Mouse (Mus musculus): ENCODE measurements around the gene Dbr1. TPM values are rescaled to one million over a fixed set of nuclear protein-coding genes. Genes with fewer than 3 reads are reported as not detected.

The Dbr1 gene
- polyA plus RNA-seq, 1 experiment from 2014 or later = 18.4 TPM

DNA sequence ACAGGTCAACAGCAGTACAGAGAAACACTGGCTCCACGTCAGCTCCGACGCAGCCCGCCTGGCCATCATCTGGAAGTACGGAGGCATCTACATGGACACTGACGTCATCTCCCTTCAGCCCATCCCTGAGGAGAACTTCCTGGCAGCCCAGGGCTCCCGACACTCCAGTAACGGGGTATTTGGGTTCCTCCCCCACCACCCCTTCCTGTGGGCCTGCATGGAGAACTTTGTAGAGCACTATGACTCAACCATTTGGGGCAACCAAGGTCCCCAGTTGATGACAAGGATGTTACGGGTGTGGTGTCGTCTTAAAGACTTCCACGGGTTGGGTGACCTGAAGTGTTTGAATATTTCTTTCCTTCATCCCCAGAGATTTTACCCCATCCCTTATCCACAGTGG lies 44.6 kb downstream of the Dbr1 start:
- no peaks in the 10 kb centered on the region for H3K36me3 ChIP-seq
- no peaks in the 10 kb centered on the region for H3K4me1 ChIP-seq (replicated peaks)
- H3K4me3 ChIP-seq = no peak overlapping the region
- no peak overlapping the region for H3K27ac ChIP-seq (ENCODE audit: poor library complexity, severe bottlenecking)
- no peak overlapping the region for H3K9ac ChIP-seq
- H3K4me2 ChIP-seq = no peak overlapping the region
- no peaks in the 10 kb centered on the region for H3K9me3 ChIP-seq (replicated peaks)
- ATAC-seq (ENCODE audit: insufficient number of reproducible peaks, low FRiP score) = no peak
- WGBS = 77% methylated on average over 11 of the region's 11 CpGs
- no peaks in the 10 kb centered on the region for H3K27me3 ChIP-seq (replicated peaks)

DNA sequence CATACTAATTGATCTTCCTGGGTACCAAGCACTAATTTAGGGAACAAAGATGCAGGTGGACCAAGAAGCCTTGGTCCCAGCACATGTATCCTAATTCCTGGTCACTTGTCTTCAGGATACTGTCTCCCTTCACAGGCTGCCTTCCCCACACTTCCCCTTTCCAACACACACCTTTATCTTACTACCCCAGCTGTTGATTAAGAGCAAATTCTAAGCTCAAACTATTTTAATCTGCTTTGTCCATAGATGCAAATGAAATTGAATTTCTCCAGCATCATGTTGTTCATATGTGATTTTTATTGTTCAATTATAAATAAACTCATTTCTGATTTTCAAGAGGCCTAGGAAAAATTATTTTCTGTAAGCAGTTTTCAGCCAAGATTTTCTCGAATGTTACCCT lies 46.4 kb downstream of the Dbr1 start:
- ATAC-seq (ENCODE audit: insufficient number of reproducible peaks, low FRiP score) = no peak
- no peaks in the 10 kb centered on the region for H3K9me3 ChIP-seq (replicated peaks)
- no peaks in the 10 kb centered on the region for H3K27me3 ChIP-seq (replicated peaks)
- no peak overlapping the region for H3K27ac ChIP-seq (ENCODE audit: poor library complexity, severe bottlenecking)
- H3K4me1 ChIP-seq (replicated peaks) = no peaks in the 10 kb centered on the region
- H3K9ac ChIP-seq = no peak overlapping the region
- no peak overlapping the region for H3K4me2 ChIP-seq
- no peaks in the 10 kb centered on the region for H3K36me3 ChIP-seq
- WGBS = 82% methylated on average over 1 of the region's 1 CpGs
- no peak overlapping the region for H3K4me3 ChIP-seq

DNA sequence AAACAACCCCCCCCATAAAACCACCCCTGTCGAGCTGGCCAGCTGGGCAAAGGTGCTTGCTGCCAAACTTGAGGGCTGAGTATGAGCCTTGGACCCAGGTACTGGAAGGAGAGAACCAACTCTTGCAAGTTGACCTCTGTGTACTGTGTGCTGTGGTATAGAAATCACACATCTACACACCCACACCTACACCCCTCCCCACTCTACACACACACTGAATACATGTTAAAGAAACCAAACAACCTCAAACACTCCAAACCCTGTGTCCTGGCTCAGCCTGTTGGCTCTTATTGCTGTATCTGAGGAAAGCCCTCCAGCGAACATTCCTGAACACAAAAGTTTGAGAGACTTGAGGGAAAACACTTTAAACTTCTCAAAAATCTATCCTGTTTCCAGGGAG lies 47.4 kb downstream of the Dbr1 start:
- ATAC-seq (ENCODE audit: insufficient number of reproducible peaks, low FRiP score) = no peak
- Histone ChIP-seq H3K9ac (no peak overlapping the region), H3K4me3 (no peak overlapping the region), H3K27ac (ENCODE audit: poor library complexity, severe bottlenecking) (no peak overlapping the region), H3K27me3 (replicated peaks) (no peaks in the 10 kb centered on the region), H3K9me3 (replicated peaks) (no peaks in the 10 kb centered on the region), H3K4me1 (replicated peaks) (no peaks in the 10 kb centered on the region), H3K4me2 (no peak overlapping the region), H3K36me3 (no peaks in the 10 kb centered on the region)
- 60% methylated on average over 2 of the region's 2 CpGs for WGBS

GRCm38 (mm10) chr9:99624117-99624516 lies 48.5 kb downstream of the Dbr1 start:
- 74% methylated on average over 6 of the region's 6 CpGs for WGBS
- Histone ChIP-seq H3K4me2 (no peak overlapping the region), H3K4me3 (no peak overlapping the region), H3K36me3 (no peaks in the 10 kb centered on the region), H3K27ac (ENCODE audit: poor library complexity, severe bottlenecking) (no peak overlapping the region), H3K9ac (no peak overlapping the region), H3K27me3 (replicated peaks) (no peaks in the 10 kb centered on the region), H3K4me1 (replicated peaks) (peaks cover 7% of the 10 kb centered on the region), H3K9me3 (replicated peaks) (no peaks in the 10 kb centered on the region; the same call in 1 of the 2 replicates)
- no peak for ATAC-seq (ENCODE audit: insufficient number of reproducible peaks, low FRiP score)

DNA sequence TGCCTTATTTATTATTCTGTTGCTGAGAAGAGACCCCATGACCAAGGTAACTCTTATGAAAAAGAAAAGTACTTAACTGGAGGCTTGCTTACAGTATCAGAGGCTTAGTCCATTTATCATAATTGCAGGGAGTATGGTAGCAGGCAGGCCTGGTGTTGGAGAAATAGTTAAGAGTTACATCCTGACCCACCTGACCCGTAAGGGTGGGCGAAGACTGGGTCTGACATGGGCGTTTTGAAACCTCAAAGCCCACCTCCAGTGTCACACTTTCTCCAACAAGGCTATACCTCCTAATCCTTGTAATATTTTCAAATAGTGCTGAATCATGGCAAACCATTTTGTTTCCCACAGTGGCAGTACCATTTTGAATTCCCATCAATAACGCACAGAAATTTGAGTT lies 53.0 kb downstream of the Dbr1 start:
- WGBS = 56% methylated on average over 4 of the region's 4 CpGs
- Histone ChIP-seq H3K36me3 (peaks cover 15% of the 10 kb centered on the region), H3K9me3 (replicated peaks) (no peaks in the 10 kb centered on the region; the same call in 1 of the 2 replicates), H3K4me2 (peak overlapping the region; percentile 84; the same call in 1 of the 2 replicates), H3K9ac (no peak overlapping the region), H3K27me3 (replicated peaks) (no peaks in the 10 kb centered on the region), H3K4me1 (replicated peaks) (peaks cover 29% of the 10 kb centered on the region), H3K4me3 (no peak overlapping the region), H3K27ac (ENCODE audit: poor library complexity, severe bottlenecking) (peak overlapping the region; percentile 87; the same call in 1 of the 2 replicates)
- no peak for ATAC-seq (ENCODE audit: insufficient number of reproducible peaks, low FRiP score)

DNA sequence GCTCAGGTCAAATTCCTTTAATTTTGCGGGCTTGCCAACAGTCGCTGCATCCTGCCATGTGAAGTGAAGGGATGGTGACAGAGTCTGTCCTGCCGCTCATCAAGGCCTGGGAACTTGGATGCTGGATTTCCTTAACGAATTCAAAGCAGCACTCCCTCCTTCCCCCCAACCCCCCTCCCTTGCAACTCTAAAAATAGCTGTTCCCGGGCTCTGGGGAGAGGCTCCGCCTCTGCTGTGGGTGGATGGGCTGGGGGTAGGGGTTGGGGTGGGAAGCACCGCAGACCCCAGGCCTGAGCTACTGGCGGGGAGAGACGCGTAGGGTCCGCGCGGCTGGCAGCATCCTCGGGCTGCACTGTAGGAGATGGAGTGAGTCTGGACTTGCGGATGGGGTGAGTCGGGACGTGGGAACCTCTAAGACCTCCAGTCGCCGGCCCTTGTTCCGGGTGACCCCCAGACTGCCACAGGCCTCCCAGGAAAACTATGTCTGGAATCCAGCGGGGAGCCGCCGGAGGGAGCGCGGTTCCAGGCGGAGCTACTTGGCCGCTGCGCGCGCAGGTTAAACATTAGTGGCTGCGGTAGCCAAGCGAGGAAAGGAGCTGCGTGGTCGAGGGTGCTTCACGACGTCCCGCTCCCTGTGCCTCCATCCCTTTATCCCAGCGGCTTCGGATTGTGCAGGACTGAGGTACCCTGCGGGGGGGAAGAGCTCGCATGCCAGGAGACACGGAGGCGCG lies 53.8 kb downstream of the Dbr1 start, which contains the start of gene Dzip1l:
Dzip1l (plus strand) TSS at position 216 of the 731 bp plus-strand sequence.
- Histone ChIP-seq H3K9ac (peak within 1 kb of the TSS; percentile 84), H3K4me3 (peak within 1 kb of the TSS; percentile 72), H3K9me3 (replicated peaks) (no peaks in the 10 kb centered on the region; the same call in 1 of the 2 replicates), H3K4me1 (replicated peaks) (peaks cover 35% of the 10 kb centered on the region), H3K27ac (ENCODE audit: poor library complexity, severe bottlenecking) (peak within 1 kb of the TSS; percentile 87), H3K4me2 (peak within 1 kb of the TSS; percentile 84), H3K36me3 (peaks cover 23% of the 10 kb centered on the region), H3K27me3 (replicated peaks) (no peaks in the 10 kb centered on the region)
- ATAC-seq (ENCODE audit: insufficient number of reproducible peaks, low FRiP score) = peak; percentile 87
- WGBS = under 1% methylated on average over 44 of the region's 44 CpGs

GRCm38 (mm10) chr9:99630071-99630470 lies 54.5 kb downstream of the Dbr1 start:
- H3K27ac ChIP-seq (ENCODE audit: poor library complexity, severe bottlenecking) = peak overlapping the region; percentile 87
- H3K27me3 ChIP-seq (replicated peaks) = no peaks in the 10 kb centered on the region
- no peaks in the 10 kb centered on the region; the same call in 1 of the 2 replicates for H3K9me3 ChIP-seq (replicated peaks)
- H3K9ac ChIP-seq = peak overlapping the region; percentile 84
- H3K36me3 ChIP-seq = peaks cover 29% of the 10 kb centered on the region
- H3K4me3 ChIP-seq = peak overlapping the region; percentile 72
- ATAC-seq (ENCODE audit: insufficient number of reproducible peaks, low FRiP score) = no peak
- peaks cover 37% of the 10 kb centered on the region for H3K4me1 ChIP-seq (replicated peaks)
- WGBS = under 1% methylated on average over 11 of the region's 11 CpGs
- peak overlapping the region; percentile 84 for H3K4me2 ChIP-seq

- Histone ChIP-seq H3K4me3 (peak overlapping the region; percentile 72), H3K27me3 (replicated peaks) (no peaks in the 10 kb centered on the region), H3K4me2 (peak overlapping the region; percentile 84), H3K36me3 (peaks cover 34% of the 10 kb centered on the region), H3K9ac (peak overlapping the region; percentile 84), H3K4me1 (replicated peaks) (peaks cover 38% of the 10 kb centered on the region), H3K9me3 (replicated peaks) (no peaks in the 10 kb centered on the region; the same call in 1 of the 2 replicates), H3K27ac (ENCODE audit: poor library complexity, severe bottlenecking) (peak overlapping the region; percentile 87)
- ATAC-seq (ENCODE audit: insufficient number of reproducible peaks, low FRiP score) = no peak
- 44% methylated on average over 9 of the region's 9 CpGs for WGBS
These were observed 55.0 kb downstream of the Dbr1 start for GRCm38 (mm10) chr9:99630528-99631125.

GRCm38 (mm10) chr9:99631781-99632180 lies 56.2 kb downstream of the Dbr1 start:
- peak overlapping the region; percentile 29; the same call in 1 of the 2 replicates for H3K4me2 ChIP-seq
- ATAC-seq (ENCODE audit: insufficient number of reproducible peaks, low FRiP score) = no peak
- 51% methylated on average over 2 of the region's 2 CpGs for WGBS
- H3K9me3 ChIP-seq (replicated peaks) = no peaks in the 10 kb centered on the region; the same call in 1 of the 2 replicates
- no peak overlapping the region for H3K27ac ChIP-seq (ENCODE audit: poor library complexity, severe bottlenecking)
- H3K9ac ChIP-seq = no peak overlapping the region
- H3K36me3 ChIP-seq = peaks cover 44% of the 10 kb centered on the region
- H3K4me3 ChIP-seq = no peak overlapping the region
- H3K27me3 ChIP-seq (replicated peaks) = no peaks in the 10 kb centered on the region
- H3K4me1 ChIP-seq (replicated peaks) = peaks cover 38% of the 10 kb centered on the region

DNA sequence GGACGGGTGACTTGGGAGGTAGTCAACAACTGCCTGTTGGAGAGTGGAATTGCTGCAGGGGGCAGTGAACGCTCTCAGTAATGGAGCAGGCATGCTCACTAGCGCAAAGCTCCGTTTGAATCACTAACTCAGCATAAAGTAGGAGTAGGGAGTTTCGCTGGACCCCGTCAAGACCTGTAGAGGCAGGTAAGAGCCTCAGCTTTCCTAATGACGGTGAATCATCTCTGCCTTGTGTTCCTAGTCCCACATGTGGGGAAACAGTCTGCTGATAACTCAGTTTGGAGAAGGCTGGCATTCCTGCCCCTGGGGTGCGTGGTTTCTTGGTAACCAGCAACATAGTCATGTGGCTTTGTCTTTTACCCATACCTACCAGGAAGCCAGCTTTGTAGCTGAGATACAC lies 56.7 kb downstream of the Dbr1 start:
- no peak for ATAC-seq (ENCODE audit: insufficient number of reproducible peaks, low FRiP score)
- H3K27ac ChIP-seq (ENCODE audit: poor library complexity, severe bottlenecking) = no peak overlapping the region
- no peaks in the 10 kb centered on the region for H3K27me3 ChIP-seq (replicated peaks)
- 60% methylated on average over 8 of the region's 8 CpGs for WGBS
- H3K4me1 ChIP-seq (replicated peaks) = peaks cover 38% of the 10 kb centered on the region
- H3K4me3 ChIP-seq = no peak overlapping the region
- no peaks in the 10 kb centered on the region; the same call in 1 of the 2 replicates for H3K9me3 ChIP-seq (replicated peaks)
- peak overlapping the region; percentile 29 for H3K4me2 ChIP-seq
- H3K36me3 ChIP-seq = peaks cover 49% of the 10 kb centered on the region
- H3K9ac ChIP-seq = peak overlapping the region; percentile 27; the same call in 1 of the 2 replicates
